Mouse (Mus musculus) heart, postnatal 0 days (tissue): ENCODE data around the gene Il34. TPM values are rescaled to one million over a fixed set of nuclear protein-coding genes. Genes with fewer than 3 reads are reported as not detected.

Experiments used
- ATAC-seq: fragments of 200-750 bp; cut with Nextera tagmentation; 2 replicates; pipeline ENCODE4 v1.8.0; 2017; ENCODE audit warnings: low read depth, moderate number of reproducible peaks, moderate library complexity; ENCODE audit not compliant: insufficient read depth
- DNase-seq: peaks from one replicate; pipeline ENCODE4 v3.0.0-alpha.2; 2016; ENCODE audit warnings: low spot score
- H3K27ac ChIP-seq: fragments of 300-500 bp; sonication (generic); 2 replicates; pipeline ENCODE4 v1.5.1; 2014; ENCODE audit warnings: low read depth, mild to moderate bottlenecking
- H3K27me3 ChIP-seq: fragments of 300-500 bp; sonication (generic); 2 replicates; pipeline ENCODE4 v1.6.1; 2014; ENCODE audit warnings: low read length, mixed read lengths; ENCODE audit not compliant: control insufficient read depth, insufficient read depth
- H3K36me3 ChIP-seq: fragments of 300-500 bp; sonication (generic); replicated peaks from 2 replicates; pipeline ENCODE4 v1.6.1; 2014; ENCODE audit warnings: low read length, mixed read lengths; ENCODE audit not compliant: control insufficient read depth, insufficient read depth
- H3K4me1 ChIP-seq: fragments of 300-500 bp; sonication (generic); 2 replicates; pipeline ENCODE4 v1.6.1; 2014; ENCODE audit warnings: antibody characterized with exemption; ENCODE audit not compliant: control insufficient read depth, insufficient read depth
- H3K4me2 ChIP-seq: fragments of 300-500 bp; sonication (generic); 2 replicates; pipeline ENCODE4 v1.6.1; 2014; ENCODE audit warnings: low read depth, mild to moderate bottlenecking, low read length, moderate library complexity
- H3K4me3 ChIP-seq: fragments of 300-500 bp; sonication (generic); 2 replicates; pipeline ENCODE4 v1.5.1; 2014; ENCODE audit warnings: low read depth, low read length
- H3K9ac ChIP-seq: fragments of 300-500 bp; sonication (generic); replicated peaks from 2 replicates; pipeline ENCODE4 v1.6.1; 2014; ENCODE audit warnings: low read depth, low read length, mixed read lengths
- H3K9me3 ChIP-seq: fragments of 300-500 bp; sonication (generic); replicated peaks from 2 replicates; pipeline ENCODE4 v1.6.1; 2016; ENCODE audit warnings: low read length; ENCODE audit not compliant: control insufficient read depth
- CTCF ChIP-seq: IDR thresholded peaks from 2 replicates; pipeline ENCODE4 v1.5.1; 2016; ENCODE audit warnings: antibody characterized with exemption, control low read depth, low read depth
- EP300 ChIP-seq: IDR thresholded peaks from 2 replicates; pipeline ENCODE4 v1.6.1; 2016; ENCODE audit warnings: antibody characterized with exemption, low read depth
- WGBS: fragments of 180-500 bp; shearing (Covaris S2); extraction: QIAGEN DNeasy Blood & Tissue Kit; methylation state at CpG from one replicate; pipeline ENCODE4 v1.1.7; 2014; 5-methylcytosine and 5-hydroxymethylcytosine counted together
- polyA plus RNA-seq: library from polyadenylated mRNA; unstranded; fragments of >200 nt; fragmentation: Nextera tagmentation; extraction: Ambion mirVana; gene quantifications from 2 replicates; pipeline ENCODE4 v1.2.1, GENCODE M21; 2015
- total RNA-seq: library from RNA; depleted of rRNA; stranded (reverse); fragments of >200 nt; gene quantifications from 2 replicates; pipeline ENCODE4 v1.2.3, GENCODE M21; 2014; ENCODE audit warnings: low replicate concordance

Il34 gene
- total and polyA plus RNA-seq, 2 experiments from 2014 or later: 1.4 to 3.2 TPM

GRCm38 (mm10) chr8:110824861-110825260 lies 19.1 kb upstream of the Il34 start:
- 64% methylated on average over 1 of the region's 1 CpGs for WGBS
- TF ChIP-seq EP300: no peak
- TF ChIP-seq CTCF: no peak
- H3K27me3 ChIP-seq: no peaks in the 10 kb centered on the region
- H3K9me3 ChIP-seq: no peaks in the 10 kb centered on the region
- ATAC-seq (no peak), DNase-seq (no peak)
- no peak overlapping the region for H3K9ac ChIP-seq
- H3K4me1 ChIP-seq: no peaks in the 10 kb centered on the region
- no peak overlapping the region for H3K4me3 ChIP-seq
- no peak overlapping the region for H3K4me2 ChIP-seq
- no peak overlapping the region for H3K27ac ChIP-seq
- peaks cover 94% of the 10 kb centered on the region for H3K36me3 ChIP-seq

- Histone ChIP-seq H3K4me2 (no peak overlapping the region), H3K4me1 (no peaks in the 10 kb centered on the region), H3K9ac (no peak overlapping the region), H3K9me3 (no peaks in the 10 kb centered on the region), H3K27me3 (no peaks in the 10 kb centered on the region), H3K27ac (no peak overlapping the region), H3K36me3 (peaks cover 97% of the 10 kb centered on the region), H3K4me3 (no peak overlapping the region)
- TF ChIP-seq EP300 (no peak), CTCF (no peak)
- 84% methylated on average over 3 of the region's 3 CpGs for WGBS
- ATAC-seq (no peak), DNase-seq (no peak)
Measured at GRCm38 (mm10) chr8:110821960-110822359, 16.2 kb upstream of the Il34 start.

GRCm38 (mm10) chr8:110820257-110820656 lies 14.5 kb upstream of the Il34 start:
- Histone ChIP-seq H3K27ac (no peak overlapping the region), H3K36me3 (peaks cover 97% of the 10 kb centered on the region), H3K9ac (no peak overlapping the region), H3K4me1 (no peaks in the 10 kb centered on the region), H3K4me2 (no peak overlapping the region), H3K9me3 (no peaks in the 10 kb centered on the region), H3K27me3 (no peaks in the 10 kb centered on the region), H3K4me3 (no peak overlapping the region)
- WGBS: 84% methylated on average over 2 of the region's 2 CpGs
- DNase-seq (no peak), ATAC-seq (no peak)
- no peak for TF ChIP-seq CTCF
- no peak for TF ChIP-seq EP300

- no peaks in the 10 kb centered on the region for H3K9me3 ChIP-seq
- no peak for DNase-seq
- H3K4me1 ChIP-seq: no peaks in the 10 kb centered on the region
- no peak for TF ChIP-seq CTCF
- no peak for TF ChIP-seq EP300
- no peak overlapping the region for H3K9ac ChIP-seq
- no peak for ATAC-seq
- no peaks in the 10 kb centered on the region for H3K27me3 ChIP-seq
- no peak overlapping the region for H3K4me3 ChIP-seq
- H3K36me3 ChIP-seq: peaks cover 100% of the 10 kb centered on the region
- no peak overlapping the region for H3K27ac ChIP-seq
- no peak overlapping the region for H3K4me2 ChIP-seq
- WGBS: 79% methylated on average over 3 of the region's 3 CpGs
Measured at GRCm38 (mm10) chr8:110818593-110818992, 12.9 kb upstream of the Il34 start.

GRCm38 (mm10) chr8:110816990-110817389 lies 11.3 kb upstream of the Il34 start:
- ATAC-seq: no peak
- Histone ChIP-seq H3K4me1 (no peaks in the 10 kb centered on the region), H3K27ac (no peak overlapping the region), H3K36me3 (peaks cover 100% of the 10 kb centered on the region), H3K9ac (no peak overlapping the region), H3K9me3 (no peaks in the 10 kb centered on the region), H3K4me3 (no peak overlapping the region), H3K4me2 (no peak overlapping the region), H3K27me3 (no peaks in the 10 kb centered on the region)
- no peak for TF ChIP-seq EP300
- no peak for TF ChIP-seq CTCF
- no peak for DNase-seq
- WGBS: 100% methylated on average over 1 of the region's 1 CpGs

- DNase-seq: no peak
- H3K9me3 ChIP-seq: no peaks in the 10 kb centered on the region
- H3K36me3 ChIP-seq: peaks cover 100% of the 10 kb centered on the region
- no peak overlapping the region for H3K9ac ChIP-seq
- H3K27me3 ChIP-seq: no peaks in the 10 kb centered on the region
- TF ChIP-seq CTCF: no peak
- TF ChIP-seq EP300: no peak
- no peak for ATAC-seq
- H3K27ac ChIP-seq: no peak overlapping the region
- H3K4me1 ChIP-seq: no peaks in the 10 kb centered on the region
- no peak overlapping the region for H3K4me2 ChIP-seq
- WGBS: 60% methylated on average over 3 of the region's 3 CpGs
- no peak overlapping the region for H3K4me3 ChIP-seq
Measured at GRCm38 (mm10) chr8:110815308-110815707, 9.6 kb upstream of the Il34 start.
